In genomic region chr6:72382494-72382893, GRCm38 (mm10) we compare ENCODE assay signal across 27 mouse cellular contexts. TPM values are rescaled to one million over a fixed set of nuclear protein-coding genes. Genes with fewer than 3 reads are reported as not detected.
DNase-seq lines count a peak whose midpoint lies in the region; ATAC-seq and TF ChIP-seq lines count a peak whose summit lies in the region.
"Had no signal": no experiment of that assay in that cellular context is flagged by ENCODE, and none has a peak within 500 bp of the region (broad histone marks: within the 10 kb centered on the region; RNA-seq: fewer than 3 reads in every experiment).

No protein-coding gene starts in this region.

- peaks cover 23% of the 10 kb centered on the region for H3K4me1 ChIP-seq in heart, embryonic 13.5 days
- H3K4me1 ChIP-seq in heart, embryonic 10.5 days, result peaks cover 10% of the 10 kb centered on the region
- H3K4me1 ChIP-seq in liver, postnatal 0 days (ENCODE audit: insufficient read depth), result peaks cover 25% of the 10 kb centered on the region
- H3K4me1 ChIP-seq in hindbrain, embryonic 12.5 days, result peaks cover 5% of the 10 kb centered on the region

- 77% methylated on average over 6 of the region's 6 CpGs for WGBS in heart, embryonic 13.5 days
- 77% methylated on average over 6 of the region's 6 CpGs for WGBS in heart, embryonic 10.5 days
- 63% methylated on average over 6 of the region's 6 CpGs for WGBS in liver, postnatal 0 days (ENCODE audit: insufficient replicate concordance)
- 86% methylated on average over 6 of the region's 6 CpGs for WGBS in hindbrain, embryonic 12.5 days

- H3K4me2 ChIP-seq in heart, embryonic 13.5 days, result no peak overlapping the region
- H3K4me2 ChIP-seq in liver, postnatal 0 days (ENCODE audit: low read depth, low read length), result no peak overlapping the region
- no peak overlapping the region for H3K4me2 ChIP-seq in hindbrain, embryonic 12.5 days (replicated peaks)
- H3K4me2 ChIP-seq: hindbrain, embryonic 13.5 days; limb, embryonic 15.5 days; neural tube, embryonic 12.5 days had no signal

- DNase-seq in heart, embryonic 10.5 days (ENCODE audit: low spot score), result no peak
- DNase-seq in CD4-positive, CD25-positive, alpha-beta regulatory T cell, adult 2 months (ENCODE audit: low read depth, low spot score), result peak; percentile 46
- DNase-seq in liver, postnatal 0 days, result no peak
- no peak for DNase-seq in natural killer cell, adult 2 months (ENCODE audit: low spot score in 2 of 2)
- DNase-seq: adrenal gland, adult 8-10 months; cerebellum, adult 9-10 months; kidney, adult 8-10 months; kidney, postnatal 10 days; lung, postnatal 4 days; retina, postnatal 1 day; right cerebral cortex, postnatal 25 days; spleen, adult 18-20 months; thymus, postnatal 36 days had no signal

- H3K36me3 ChIP-seq in heart, embryonic 13.5 days, result peaks cover 30% of the 10 kb centered on the region
- peaks cover 29% of the 10 kb centered on the region for H3K36me3 ChIP-seq in heart, embryonic 10.5 days
- peaks cover 31% of the 10 kb centered on the region for H3K36me3 ChIP-seq in liver, postnatal 0 days (replicated peaks; ENCODE audit: insufficient read depth, low read length)
- H3K36me3 ChIP-seq in hindbrain, embryonic 12.5 days, result 0 out of 2 replicates have a peak, but pooled peaks cover 4% of the 10 kb centered on the region
- H3K36me3 ChIP-seq: hindbrain, embryonic 13.5 days; midbrain, embryonic 10.5 days; neural tube, embryonic 12.5 days had no signal

- H3K9ac ChIP-seq in heart, embryonic 13.5 days, result no peak overlapping the region
- H3K9ac ChIP-seq in liver, postnatal 0 days (replicated peaks), result peak overlapping the region; percentile 19; the same call in 1 of the 2 replicates
- no peak overlapping the region for H3K9ac ChIP-seq in hindbrain, embryonic 12.5 days
- H3K9ac ChIP-seq: hindbrain, embryonic 13.5 days; limb, embryonic 15.5 days; neural tube, embryonic 12.5 days had no signal

- no peaks in the 10 kb centered on the region for H3K9me3 ChIP-seq in heart, embryonic 13.5 days
- no peaks in the 10 kb centered on the region for H3K9me3 ChIP-seq in heart, embryonic 10.5 days
- H3K9me3 ChIP-seq in liver, postnatal 0 days (ENCODE audit: low read length), result no peaks in the 10 kb centered on the region
- no peaks in the 10 kb centered on the region for H3K9me3 ChIP-seq in hindbrain, embryonic 12.5 days (replicated peaks)
- H3K9me3 ChIP-seq: embryonic facial prominence, embryonic 10.5 days; forebrain, embryonic 10.5 days; hindbrain, embryonic 13.5 days; limb, embryonic 15.5 days; midbrain, embryonic 10.5 days; neural tube, embryonic 12.5 days had no signal

- no peak for ATAC-seq in heart, embryonic 13.5 days (ENCODE audit: extremely low read depth, insufficient number of reproducible peaks, low FRiP score, low TSS enrichment)
- peak; percentile 52 for ATAC-seq in inflammation-experienced regulatory T-cells, adult 6 months
- ATAC-seq in liver, postnatal 0 days, result no peak
- no peak for ATAC-seq in erythroid progenitor cell, adult 5-6 weeks (replicated peaks; ENCODE audit: low FRiP score, poor library complexity, severe bottlenecking)
- no peak for ATAC-seq in hindbrain, embryonic 12.5 days (ENCODE audit: low FRiP score)
- ATAC-seq: activated CD4-positive, CD25-positive, alpha-beta regulatory T cell, adult 4 months; forebrain, embryonic 16.5 days had no signal

- TF ChIP-seq EP300 in liver, postnatal 0 days (IDR thresholded peaks at IDR 0.05; ENCODE audit: low read depth), result no peak

- 0 out of 2 replicates have a peak overlapping the region, but pooled peaks have one; percentile 45 for H3K27ac ChIP-seq in heart, embryonic 13.5 days (replicated peaks)
- no peak overlapping the region for H3K27ac ChIP-seq in heart, embryonic 10.5 days
- peak overlapping the region; percentile 53 for H3K27ac ChIP-seq in liver, postnatal 0 days (ENCODE audit: low read depth)
- H3K27ac ChIP-seq in hindbrain, embryonic 12.5 days, result no peak overlapping the region
- H3K27ac ChIP-seq: embryonic facial prominence, embryonic 10.5 days; forebrain, embryonic 10.5 days; hindbrain, embryonic 13.5 days; left cerebral cortex, adult 2 months; limb, embryonic 15.5 days; midbrain, embryonic 10.5 days; neural tube, embryonic 12.5 days had no signal

- no peak overlapping the region for H3K4me3 ChIP-seq in heart, embryonic 13.5 days
- no peak overlapping the region for H3K4me3 ChIP-seq in heart, embryonic 10.5 days
- no peak overlapping the region for H3K4me3 ChIP-seq in liver, postnatal 0 days (ENCODE audit: low read depth, low read length)
- no peak overlapping the region for H3K4me3 ChIP-seq in hindbrain, embryonic 12.5 days
- H3K4me3 ChIP-seq: embryonic facial prominence, embryonic 10.5 days; forebrain, embryonic 10.5 days; hindbrain, embryonic 13.5 days; left cerebral cortex, adult 2 months; limb, embryonic 15.5 days; midbrain, embryonic 10.5 days; neural tube, embryonic 12.5 days had no signal

- H3K27me3 ChIP-seq in heart, embryonic 13.5 days (replicated peaks), result no peaks in the 10 kb centered on the region
- peaks cover 5% of the 10 kb centered on the region; the same call in 1 of the 2 replicates for H3K27me3 ChIP-seq in heart, embryonic 10.5 days (ENCODE audit: insufficient read depth, poor library complexity, severe bottlenecking)
- H3K27me3 ChIP-seq in liver, postnatal 0 days (ENCODE audit: insufficient read depth, low read length), result no peaks in the 10 kb centered on the region
- peaks cover 32% of the 10 kb centered on the region for H3K27me3 ChIP-seq in hindbrain, embryonic 12.5 days
- H3K27me3 ChIP-seq: limb, embryonic 15.5 days had no signal

- TF ChIP-seq CTCF in liver, postnatal 0 days (IDR thresholded peaks at IDR 0.05; ENCODE audit: low read depth), result no peak

RNA-seq across cellular contexts. Expression of gene Vamp5, which starts 2.2 kb away (rescaled TPM):
- polyA plus RNA-seq in heart, embryonic 13.5 days (2015; fragmentation: Nextera tagmentation; extraction: Ambion mirVana), result 42.7 and 53.4 TPM in 2 replicates
- 40.5 and 44.7 TPM in 2 replicates for polyA plus RNA-seq in heart, embryonic 10.5 days (2016; fragmentation: Nextera tagmentation; extraction: Ambion mirVana)
- polyA plus RNA-seq in inflammation-experienced regulatory T-cells, adult 6 months (2017; shearing (Covaris generic)), result 10 to 100 TPM; 67.7 to 70.9 (median 69.7) TPM
- polyA plus RNA-seq in liver, postnatal 0 days (2015; fragmentation: Nextera tagmentation; extraction: Ambion mirVana), result 50.8 and 53.1 TPM in 2 replicates
- 85.1 and 98.0 TPM in 2 replicates for total RNA-seq in erythroid progenitor cell, adult 5-6 weeks (2015; ENCODE audit: low replicate concordance)
- 23.8 and 24.3 TPM in 2 replicates for total RNA-seq in erythroid progenitor cell, adult 5-6 weeks (2017; ENCODE audit: low replicate concordance)
- 10.0 and 11.0 TPM in 2 replicates for polyA plus RNA-seq in hindbrain, embryonic 12.5 days (2016; fragmentation: Nextera tagmentation; extraction: Ambion mirVana)

RNA-seq across cellular contexts. Expression of gene Vamp8, which starts 8.0 kb away (rescaled TPM):
- polyA plus RNA-seq in heart, embryonic 13.5 days (2015; fragmentation: Nextera tagmentation; extraction: Ambion mirVana), result 127 and 150 TPM in 2 replicates
- polyA plus RNA-seq in heart, embryonic 10.5 days (2016; fragmentation: Nextera tagmentation; extraction: Ambion mirVana), result 130 and 137 TPM in 2 replicates
- polyA plus RNA-seq in inflammation-experienced regulatory T-cells, adult 6 months (2017; shearing (Covaris generic)), result 100 to 1,000 TPM; 338 to 440 (median 338) TPM
- polyA plus RNA-seq in liver, postnatal 0 days (2015; fragmentation: Nextera tagmentation; extraction: Ambion mirVana), result 263 and 277 TPM in 2 replicates
- 234 and 259 TPM in 2 replicates for total RNA-seq in erythroid progenitor cell, adult 5-6 weeks (2015; ENCODE audit: low replicate concordance)
- total RNA-seq in erythroid progenitor cell, adult 5-6 weeks (2017; ENCODE audit: low replicate concordance), result 212 and 229 TPM in 2 replicates
- polyA plus RNA-seq in hindbrain, embryonic 12.5 days (2016; fragmentation: Nextera tagmentation; extraction: Ambion mirVana), result 43.9 and 45.5 TPM in 2 replicates

RNA-seq across cellular contexts. Expression of gene Rnf181, which starts 15.7 kb away (rescaled TPM):
- polyA plus RNA-seq in heart, embryonic 13.5 days (2015; fragmentation: Nextera tagmentation; extraction: Ambion mirVana), result 88.4 and 104 TPM in 2 replicates
- polyA plus RNA-seq in heart, embryonic 10.5 days (2016; fragmentation: Nextera tagmentation; extraction: Ambion mirVana), result 119 and 127 TPM in 2 replicates
- 100 to 1,000 TPM; 107 to 150 (median 144) TPM for polyA plus RNA-seq in inflammation-experienced regulatory T-cells, adult 6 months (2017; shearing (Covaris generic))
- 61.0 and 63.2 TPM in 2 replicates for polyA plus RNA-seq in liver, postnatal 0 days (2015; fragmentation: Nextera tagmentation; extraction: Ambion mirVana)
- total RNA-seq in erythroid progenitor cell, adult 5-6 weeks (2015; ENCODE audit: low replicate concordance), result 68.5 and 96.0 TPM in 2 replicates
- 56.4 and 69.8 TPM in 2 replicates for total RNA-seq in erythroid progenitor cell, adult 5-6 weeks (2017; ENCODE audit: low replicate concordance)
- 95.0 and 98.3 TPM in 2 replicates for polyA plus RNA-seq in hindbrain, embryonic 12.5 days (2016; fragmentation: Nextera tagmentation; extraction: Ambion mirVana)

RNA-seq across cellular contexts. Expression of gene Tmem150a, which starts 27.2 kb away (rescaled TPM):
- 13.4 and 15.1 TPM in 2 replicates for polyA plus RNA-seq in heart, embryonic 13.5 days (2015; fragmentation: Nextera tagmentation; extraction: Ambion mirVana)
- 15.7 and 24.9 TPM in 2 replicates for polyA plus RNA-seq in heart, embryonic 10.5 days (2016; fragmentation: Nextera tagmentation; extraction: Ambion mirVana)
- polyA plus RNA-seq in inflammation-experienced regulatory T-cells, adult 6 months (2017; shearing (Covaris generic)), result 1 to 10 TPM in 1 of 3 experiments, under 1 TPM in 2; 0.57 to 1.1 (median 0.67) TPM
- polyA plus RNA-seq in liver, postnatal 0 days (2015; fragmentation: Nextera tagmentation; extraction: Ambion mirVana), result 92.3 and 113 TPM in 2 replicates
- total RNA-seq in erythroid progenitor cell, adult 5-6 weeks (2015; ENCODE audit: low replicate concordance), result 3.2 and 11.7 TPM in 2 replicates
- total RNA-seq in erythroid progenitor cell, adult 5-6 weeks (2017; ENCODE audit: low replicate concordance), result 0.61 TPM in 1 of 2 replicates, not detected in the other
- polyA plus RNA-seq in hindbrain, embryonic 12.5 days (2016; fragmentation: Nextera tagmentation; extraction: Ambion mirVana), result 8.5 and 10.0 TPM in 2 replicates
- total RNA-seq: common myeloid progenitor, adult 5-6 weeks had no signal

RNA-seq across cellular contexts. Expression of gene Ggcx, which starts 31.6 kb away (rescaled TPM):
- polyA plus RNA-seq in heart, embryonic 13.5 days (2015; fragmentation: Nextera tagmentation; extraction: Ambion mirVana), result 28.3 and 31.5 TPM in 2 replicates
- 28.6 and 29.2 TPM in 2 replicates for polyA plus RNA-seq in heart, embryonic 10.5 days (2016; fragmentation: Nextera tagmentation; extraction: Ambion mirVana)
- polyA plus RNA-seq in inflammation-experienced regulatory T-cells, adult 6 months (2017; shearing (Covaris generic)), result 1 to 10 TPM; 5.6 to 6.5 (median 5.9) TPM
- polyA plus RNA-seq in liver, postnatal 0 days (2015; fragmentation: Nextera tagmentation; extraction: Ambion mirVana), result 16.2 and 20.7 TPM in 2 replicates
- total RNA-seq in erythroid progenitor cell, adult 5-6 weeks (2015; ENCODE audit: low replicate concordance), result 1.4 and 7.1 TPM in 2 replicates
- 2.6 and 5.9 TPM in 2 replicates for total RNA-seq in erythroid progenitor cell, adult 5-6 weeks (2017; ENCODE audit: low replicate concordance)
- 24.9 and 30.8 TPM in 2 replicates for polyA plus RNA-seq in hindbrain, embryonic 12.5 days (2016; fragmentation: Nextera tagmentation; extraction: Ambion mirVana)

Comparison
In these comparisons a context has a peak if more than half of its experiments do, and no peak if none do; other contexts are left out.
1. H3K27ac ChIP-seq: peak in heart, embryonic 13.5 days (single experiment) and liver, postnatal 0 days (single experiment); none in heart, embryonic 10.5 days (single experiment) and hindbrain, embryonic 12.5 days (single experiment).